Mouse (Mus musculus): ENCODE data around the gene Zfp418. TPM values are rescaled to one million over a fixed set of nuclear protein-coding genes. Genes with fewer than 3 reads are reported as not detected.
"Not testable (repeated sequence)": the region's sequence is repeated elsewhere in the genome, so short reads cannot be mapped to it uniquely, and the experiment has no call there.

Zfp418 gene
- polyA plus RNA-seq (2012; rRNA removed), result 1.7 and 2.1 TPM in 2 replicates
- polyA plus RNA-seq (2014; fragmentation: Nextera tagmentation; extraction: Ambion mirVana), result 3.0 and 3.5 TPM in 2 replicates

DNA sequence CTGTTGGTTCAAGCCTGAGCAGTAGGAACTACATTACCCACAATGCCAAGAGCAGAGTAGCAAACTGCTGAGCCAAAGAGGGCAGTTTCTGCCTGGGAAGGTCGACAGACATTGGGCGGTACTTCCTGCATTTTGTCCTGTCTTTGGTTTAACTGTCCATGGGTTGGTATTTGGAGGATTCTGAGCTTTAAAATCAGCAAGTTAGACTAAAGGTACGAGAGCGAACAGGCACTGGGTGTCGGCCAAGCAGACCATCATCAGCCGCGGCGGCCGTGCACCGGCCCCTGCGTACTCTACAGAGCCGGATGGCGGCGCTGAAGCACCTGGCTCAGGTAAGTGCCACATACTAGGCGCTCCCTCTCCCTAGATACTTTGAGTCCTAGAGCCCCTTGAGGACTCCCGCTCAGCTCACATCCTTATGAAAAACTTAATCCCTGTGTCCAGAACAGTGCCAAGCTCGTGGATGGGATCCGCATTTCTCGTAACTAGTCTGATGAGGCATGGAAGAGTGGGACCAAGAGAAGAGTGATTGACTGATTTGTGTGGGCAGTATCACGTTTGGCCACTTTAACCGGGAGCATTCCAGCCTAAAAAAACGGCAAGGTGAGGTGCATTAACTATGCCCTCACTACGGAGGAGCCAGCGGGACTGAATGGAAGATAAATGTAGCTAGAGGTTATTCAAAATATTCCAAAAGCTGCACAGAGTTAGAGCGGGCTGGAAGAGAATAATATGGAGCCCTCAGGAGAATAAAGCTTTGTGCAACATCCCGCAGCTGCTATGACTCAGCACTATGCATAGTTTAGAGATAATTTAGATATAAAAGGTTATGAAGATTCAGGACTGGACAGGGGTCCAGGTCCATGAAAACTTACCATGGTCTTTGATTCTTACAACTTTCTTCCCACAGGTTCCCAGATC lies at the start of gene Zfp418:
Zfp418 (plus strand) TSS at position 104 of the 921 bp plus-strand sequence.
- no peak for TF ChIP-seq POLR2A (IDR thresholded peaks at IDR 0.05; ENCODE audit: borderline replicate concordance, extremely low read depth, insufficient read depth, insufficient read length)
- Histone ChIP-seq H3K27me3 (ENCODE audit: control insufficient read depth, insufficient read depth, low read length) (no peaks in the 10 kb centered on the region), H3K4me2 (replicated peaks; ENCODE audit: low read depth, low read length, severe bottlenecking) (peak within 1 kb of the TSS; percentile 53), H3K27ac (replicated peaks; ENCODE audit: low read depth, low read length) (0 out of 2 replicates have a peak within 1 kb of the TSS, but pooled peaks have one; percentile 46), H3K9me3 (ENCODE audit: control insufficient read depth, low read length) (no peaks in the 10 kb centered on the region), H3K9ac (ENCODE audit: low read depth, low read length, severe bottlenecking) (peak within 1 kb of the TSS; percentile 75), H3K36me3 (ENCODE audit: control insufficient read depth, insufficient read depth, low read length) (peaks cover 13% of the 10 kb centered on the region), H3K4me3 (replicated peaks; ENCODE audit: low read length) (peak within 1 kb of the TSS; percentile 63), H3K4me1 (ENCODE audit: control insufficient read depth, insufficient read depth, low read length) (peaks cover 4% of the 10 kb centered on the region)
- peak; percentile 80 for DNase-seq (ENCODE audit: low spot score)
- peak; percentile 87 for ATAC-seq (ENCODE audit: low FRiP score, low read depth)
- WGBS, result 1% methylated on average over 26 of the region's 26 CpGs

DNA sequence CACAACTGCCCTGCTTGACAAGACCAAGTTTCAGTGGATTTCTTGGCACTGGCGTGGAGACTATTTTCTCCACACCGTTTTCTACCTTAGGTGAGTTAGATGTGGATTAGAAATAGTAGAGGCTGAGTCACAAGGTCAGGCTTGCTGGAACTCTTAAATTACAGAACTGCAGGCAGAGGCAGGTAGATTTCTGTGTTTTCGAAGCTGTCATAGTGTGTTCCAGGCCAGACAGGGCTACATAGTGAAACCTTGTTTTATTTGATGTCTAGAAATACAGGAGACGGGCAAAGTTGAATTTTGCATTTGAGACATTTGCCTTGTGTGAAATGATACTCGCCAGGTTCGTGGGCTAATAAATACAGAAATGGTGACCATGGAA lies 49.5 kb upstream of the Zfp418 start:
- H3K36me3 ChIP-seq (ENCODE audit: control insufficient read depth, insufficient read depth, low read length), result peaks cover 8% of the 10 kb centered on the region
- DNase-seq (ENCODE audit: low spot score) (no peak), ATAC-seq (ENCODE audit: low FRiP score, low read depth) (no peak)
- WGBS, result 54% methylated on average over 6 of the region's 6 CpGs
- TF ChIP-seq POLR2A (IDR thresholded peaks at IDR 0.05; ENCODE audit: borderline replicate concordance, extremely low read depth, insufficient read depth, insufficient read length), result no peak
- H3K4me1 ChIP-seq (ENCODE audit: control insufficient read depth, insufficient read depth, low read length), result no peaks in the 10 kb centered on the region; the same call in 1 of the 2 replicates
- no peak overlapping the region for H3K27ac ChIP-seq (replicated peaks; ENCODE audit: low read depth, low read length)
- H3K4me2 ChIP-seq (replicated peaks; ENCODE audit: low read depth, low read length, severe bottlenecking), result peak overlapping the region; percentile 62
- no peaks in the 10 kb centered on the region for H3K27me3 ChIP-seq (ENCODE audit: control insufficient read depth, insufficient read depth, low read length)
- peak overlapping the region; percentile 66 for H3K4me3 ChIP-seq (replicated peaks; ENCODE audit: low read length)
- H3K9ac ChIP-seq (ENCODE audit: low read depth, low read length, severe bottlenecking), result peak overlapping the region; percentile 77; the same call in 1 of the 2 replicates
- no peaks in the 10 kb centered on the region for H3K9me3 ChIP-seq (ENCODE audit: control insufficient read depth, low read length)

DNA sequence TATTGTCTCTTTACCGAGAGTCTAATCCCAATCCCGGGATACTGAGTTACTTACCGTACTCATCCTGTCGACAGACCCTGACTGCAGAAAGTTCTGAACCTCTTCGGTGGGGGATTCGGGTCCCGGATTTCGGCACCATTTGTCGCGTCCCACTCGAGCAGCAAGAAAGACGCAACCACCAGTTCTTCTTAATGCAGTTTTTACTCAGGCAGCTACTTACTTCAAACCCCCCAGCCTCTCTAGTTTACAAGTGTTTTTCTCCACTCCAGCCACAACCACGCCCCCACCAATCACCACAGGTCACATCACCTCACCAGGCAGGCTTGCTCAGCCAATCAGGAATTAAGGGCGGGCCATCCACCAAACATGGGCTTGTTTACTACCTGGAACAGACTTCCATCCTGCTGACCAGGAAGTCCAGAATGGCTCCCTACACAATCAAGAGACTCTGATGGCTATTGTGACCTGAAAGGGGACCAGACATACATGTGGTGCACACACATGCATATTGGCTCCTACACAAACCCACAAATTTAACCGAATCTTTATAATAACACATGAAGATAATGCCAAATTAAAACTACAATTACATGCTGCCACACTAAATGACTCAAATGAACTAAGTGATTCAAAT lies 40.5 kb upstream of the Zfp418 start:
- not testable (repeated sequence) for ATAC-seq (ENCODE audit: low FRiP score, low read depth); H3K4me3 ChIP-seq (replicated peaks; ENCODE audit: low read length); H3K27me3 ChIP-seq (ENCODE audit: control insufficient read depth, insufficient read depth, low read length); H3K9me3 ChIP-seq (ENCODE audit: control insufficient read depth, low read length); H3K27ac ChIP-seq (replicated peaks; ENCODE audit: low read depth, low read length); H3K4me2 ChIP-seq (replicated peaks; ENCODE audit: low read depth, low read length, severe bottlenecking); DNase-seq (ENCODE audit: low spot score); H3K9ac ChIP-seq (ENCODE audit: low read depth, low read length, severe bottlenecking); H3K4me1 ChIP-seq (ENCODE audit: control insufficient read depth, insufficient read depth, low read length); H3K36me3 ChIP-seq (ENCODE audit: control insufficient read depth, insufficient read depth, low read length)
- WGBS, result 90% methylated on average over 14 of the region's 15 CpGs

DNA sequence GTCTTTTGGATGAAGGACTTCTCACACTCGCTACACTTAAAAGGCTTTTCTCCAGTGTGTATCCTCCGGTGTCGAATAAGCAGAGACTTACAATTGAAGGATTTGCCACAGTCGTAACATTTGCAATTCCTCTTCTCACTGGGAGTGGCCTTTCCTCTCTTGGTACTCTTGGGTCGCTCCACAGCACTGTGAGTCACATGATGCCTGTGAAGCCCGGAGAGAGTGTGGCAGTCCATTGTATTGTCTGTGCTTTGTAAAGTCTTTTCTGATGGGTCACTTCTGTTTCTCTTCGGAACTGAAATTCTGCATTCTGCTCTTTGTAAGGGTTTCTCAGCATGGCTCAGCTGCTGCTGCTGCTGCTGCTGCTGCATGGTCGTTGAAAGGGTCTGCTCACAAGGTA lies 38.4 kb upstream of the Zfp418 start:
- no peak for ATAC-seq (ENCODE audit: low FRiP score, low read depth)
- H3K4me1 ChIP-seq (ENCODE audit: control insufficient read depth, insufficient read depth, low read length), result no peaks in the 10 kb centered on the region; the same call in 1 of the 2 replicates
- H3K4me3 ChIP-seq (replicated peaks; ENCODE audit: low read length), result no peak overlapping the region
- WGBS, result 77% methylated on average over 8 of the region's 8 CpGs
- no peak overlapping the region for H3K9ac ChIP-seq (ENCODE audit: low read depth, low read length, severe bottlenecking)
- no peak overlapping the region for H3K27ac ChIP-seq (replicated peaks; ENCODE audit: low read depth, low read length)
- no peaks in the 10 kb centered on the region for H3K36me3 ChIP-seq (ENCODE audit: control insufficient read depth, insufficient read depth, low read length)
- no peak for TF ChIP-seq POLR2A (IDR thresholded peaks at IDR 0.05; ENCODE audit: borderline replicate concordance, extremely low read depth, insufficient read depth, insufficient read length)
- no peak for DNase-seq (ENCODE audit: low spot score)
- H3K27me3 ChIP-seq (ENCODE audit: control insufficient read depth, insufficient read depth, low read length), result no peaks in the 10 kb centered on the region
- H3K9me3 ChIP-seq (ENCODE audit: control insufficient read depth, low read length), result no peaks in the 10 kb centered on the region
- H3K4me2 ChIP-seq (replicated peaks; ENCODE audit: low read depth, low read length, severe bottlenecking), result no peak overlapping the region

DNA sequence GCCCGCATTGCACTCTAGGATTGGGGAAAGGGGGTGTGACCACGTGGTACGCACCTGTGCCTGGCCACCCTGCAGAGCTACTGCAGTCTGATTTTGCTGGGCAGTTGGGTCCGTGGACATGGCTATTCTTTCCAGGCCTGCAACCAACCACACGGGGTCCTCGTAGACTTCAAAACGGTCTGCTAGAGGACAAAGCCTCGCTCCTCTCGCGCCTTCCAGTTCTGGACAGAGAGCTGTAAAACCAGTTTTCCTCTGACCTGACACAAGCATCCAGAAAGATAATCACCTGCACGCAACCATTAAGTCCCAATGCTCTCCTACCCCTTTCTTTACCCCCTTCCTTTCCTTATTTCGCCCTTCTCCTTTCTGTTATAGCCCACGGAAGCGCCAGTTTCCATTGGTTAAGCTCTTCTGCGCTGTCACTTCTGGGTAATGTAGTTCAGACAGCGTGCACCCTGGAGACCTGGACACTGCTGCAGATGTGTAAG lies 34.7 kb upstream of the Zfp418 start, which contains the start of gene Zfp773:
Zfp773 (minus strand) TSS at position 377 of the 488 bp plus-strand sequence.
- Histone ChIP-seq H3K9ac (ENCODE audit: low read depth, low read length, severe bottlenecking) (peak within 1 kb of the TSS; percentile 66), H3K36me3 (ENCODE audit: control insufficient read depth, insufficient read depth, low read length) (no peaks in the 10 kb centered on the region), H3K4me2 (replicated peaks; ENCODE audit: low read depth, low read length, severe bottlenecking) (peak within 1 kb of the TSS; percentile 51), H3K4me1 (ENCODE audit: control insufficient read depth, insufficient read depth, low read length) (no peaks in the 10 kb centered on the region; the same call in 1 of the 2 replicates), H3K27ac (replicated peaks; ENCODE audit: low read depth, low read length) (no peak within 1 kb of the TSS), H3K4me3 (replicated peaks; ENCODE audit: low read length) (peak within 1 kb of the TSS; percentile 49), H3K9me3 (ENCODE audit: control insufficient read depth, low read length) (no peaks in the 10 kb centered on the region), H3K27me3 (ENCODE audit: control insufficient read depth, insufficient read depth, low read length) (no peaks in the 10 kb centered on the region)
- peak; percentile 55 for DNase-seq (ENCODE audit: low spot score)
- peak; percentile 96 for ATAC-seq (ENCODE audit: low FRiP score, low read depth)
- 6% methylated on average over 16 of the region's 16 CpGs for WGBS
- no peak for TF ChIP-seq POLR2A (IDR thresholded peaks at IDR 0.05; ENCODE audit: borderline replicate concordance, extremely low read depth, insufficient read depth, insufficient read length)
